Mouse (Mus musculus): ENCODE measurements at regions not wholly inside any gene's neighbourhood (a gene's known extent, or its start where the extent isn't known, plus 50 kb on each side); places are given as distances from the start of the nearest gene placed in this dataset.
"Not testable (repeated sequence)": the region's sequence is repeated elsewhere in the genome, so short reads cannot be mapped to it uniquely, and the experiment has no call there.

GRCm38 (mm10) chr3:9064266-9065031, 545.4 kb downstream of the Zfp704 start:
- peak; percentile 74 to 77 for DNase-seq

DNA sequence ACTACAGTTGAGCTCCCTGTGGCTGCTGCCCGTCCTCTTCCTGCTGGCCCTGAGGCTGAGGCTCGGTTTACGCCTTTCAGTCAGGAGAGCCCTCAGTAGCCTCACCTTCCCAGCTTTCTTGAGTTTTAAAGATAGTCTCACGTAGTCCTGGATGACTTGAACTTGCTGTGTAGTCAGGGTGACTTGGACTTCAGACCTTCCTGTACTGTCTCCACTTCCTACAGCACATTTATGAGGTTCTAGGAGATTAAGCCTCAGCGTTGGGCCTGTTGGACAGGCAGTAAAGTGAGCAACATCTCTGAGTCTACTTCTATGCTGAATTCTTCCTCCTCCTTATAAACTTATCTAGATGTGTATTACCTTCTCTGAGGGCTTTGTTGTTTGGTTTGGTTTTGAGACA, 546.2 kb downstream of the Zfp704 start:
- DNase-seq, result no peak

DNA sequence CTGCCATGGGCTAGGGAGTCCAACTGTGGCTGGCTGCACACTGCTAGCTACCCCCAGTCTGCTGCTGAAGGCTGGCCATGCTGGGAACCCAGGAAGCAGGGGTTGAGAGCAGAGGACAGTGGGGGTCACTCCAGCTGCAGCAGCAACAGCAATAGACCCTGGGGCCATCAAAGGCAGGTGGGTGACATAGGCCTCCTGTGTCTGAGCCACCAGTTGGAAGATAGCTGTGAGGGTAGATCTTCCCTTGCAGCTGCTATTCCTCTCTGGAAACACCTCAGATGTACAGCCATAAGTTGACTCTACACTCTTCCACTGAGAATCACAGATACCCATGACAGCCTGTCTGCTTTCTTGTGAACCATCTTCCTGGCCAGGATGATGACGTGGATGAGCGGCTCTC, 548.5 kb downstream of the Zfp704 start:
- DNase-seq, result no peak

DNA sequence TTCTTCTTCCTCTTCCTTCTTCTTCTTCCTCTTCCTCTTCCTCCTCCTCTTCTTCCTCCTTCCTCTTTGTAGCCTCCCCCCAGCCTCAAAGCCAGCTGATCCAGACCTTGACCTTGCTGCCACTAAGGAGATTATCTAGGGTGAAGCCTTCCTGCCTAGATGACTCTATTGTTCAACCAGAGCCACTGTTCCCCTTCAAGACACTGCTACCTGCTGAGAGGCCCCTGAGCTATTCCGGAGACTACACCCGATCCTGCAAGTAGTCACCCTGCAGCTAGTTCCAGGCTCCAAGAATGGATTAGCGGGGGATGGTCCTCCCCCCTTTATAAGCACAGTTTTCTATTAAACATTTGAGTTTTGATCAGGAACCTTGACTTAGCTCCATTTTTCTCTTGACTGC, 552.2 kb downstream of the Zfp704 start:
- not testable (repeated sequence) for DNase-seq

DNA sequence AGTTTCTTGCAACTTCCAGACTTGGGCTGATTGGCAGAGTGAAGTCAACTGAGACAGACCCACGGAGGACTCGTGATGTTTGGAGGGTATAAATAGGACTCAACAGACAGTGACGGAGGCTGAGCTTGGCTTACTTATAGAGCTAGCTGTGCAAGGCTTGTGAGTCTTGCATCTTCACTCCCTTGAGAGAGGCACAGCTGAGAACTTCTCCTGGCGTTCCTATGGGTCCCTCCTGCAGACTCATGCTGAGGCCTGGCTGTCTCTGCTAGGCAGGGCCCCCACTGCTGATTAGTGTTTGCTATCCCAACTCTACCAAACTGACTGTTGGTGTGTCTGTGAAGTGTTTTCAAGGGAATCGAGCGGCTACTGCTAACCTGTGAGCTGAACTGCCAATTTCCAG, 553.0 kb downstream of the Zfp704 start:
- DNase-seq, result no peak

DNA sequence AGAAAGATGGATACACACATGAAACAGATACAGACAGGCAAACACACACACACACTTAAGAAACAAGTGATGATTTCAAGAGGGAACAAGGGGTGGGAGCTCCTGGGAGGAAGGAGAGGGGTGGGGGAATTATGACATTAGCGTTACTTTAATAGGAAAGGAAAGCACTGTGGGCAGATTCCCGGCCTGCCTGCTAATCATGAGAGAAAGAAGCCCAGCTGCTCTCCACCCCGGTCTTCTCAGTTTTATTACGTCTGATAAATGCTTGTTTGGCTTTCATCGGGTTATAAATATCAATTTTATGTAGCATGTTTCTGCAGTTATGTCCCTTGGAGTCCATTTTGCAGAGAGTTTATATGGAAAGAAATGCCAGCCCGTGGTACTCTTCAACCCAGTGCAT, 554.1 kb downstream of the Zfp704 start:
- DNase-seq, result no peak

Measured in cerebellum, postnatal 10 days (tissue).